Mouse (Mus musculus): ENCODE measurements at regions not wholly inside any gene's neighbourhood (a gene's known extent, or its start where the extent isn't known, plus 50 kb on each side); places are given as distances from the start of the nearest gene placed in this dataset.

DNA sequence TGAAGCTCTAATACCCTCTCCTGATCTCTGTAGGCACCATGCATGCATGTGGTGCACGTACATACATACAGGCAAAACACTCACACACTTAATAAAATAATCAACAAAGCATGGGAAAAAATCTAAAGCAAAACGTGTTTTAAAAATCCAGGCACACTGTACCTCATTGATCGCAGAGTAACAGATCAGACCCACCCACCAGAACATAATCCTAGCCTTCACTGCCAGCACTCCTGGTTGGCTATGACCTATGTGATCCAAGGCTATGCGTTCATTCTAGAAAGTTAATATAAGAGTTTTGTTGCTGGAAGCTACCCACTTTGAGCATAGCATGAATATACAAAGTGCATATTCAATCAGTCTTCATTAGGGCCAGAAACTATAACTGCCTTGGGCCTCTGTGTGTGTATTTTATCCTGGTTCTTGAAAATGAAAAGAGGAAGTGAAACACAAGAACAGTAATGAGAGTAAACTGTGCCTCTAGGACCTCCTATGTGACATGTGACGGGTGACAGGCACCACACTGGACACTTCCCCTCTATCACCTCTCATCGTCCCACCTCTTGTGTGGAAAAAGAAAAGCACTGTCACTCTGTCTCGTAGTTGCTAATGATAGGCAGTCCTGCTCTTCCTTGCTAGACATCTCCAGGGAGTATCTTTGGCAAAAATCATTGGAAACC is 297.9 kb downstream of the Ipo11 start:
- TF ChIP-seq EP300 (IDR thresholded peaks at IDR 0.05; ENCODE audit: low read length) = peak; percentile 92
- TF ChIP-seq MAZ (IDR thresholded peaks at IDR 0.05; ENCODE audit: low read depth, low read length) = no peak
- no peak for TF ChIP-seq CTCF (conservative IDR thresholded peaks at IDR 0.05 in 1 of 2, IDR thresholded peaks at IDR 0.05 in 1 of 2; ENCODE audit: low read depth in 2 of 2, low read length in 2 of 2)
- no peak for TF ChIP-seq POLR2A (IDR thresholded peaks at IDR 0.05; ENCODE audit: low read depth, low read length)
- no peak for TF ChIP-seq SIN3A (IDR thresholded peaks at IDR 0.05; ENCODE audit: low read length)
- no peak for TF ChIP-seq MXI1 (IDR thresholded peaks at IDR 0.05; ENCODE audit: low read depth, low read length)
- TF ChIP-seq NELFE (IDR thresholded peaks at IDR 0.05; ENCODE audit: low read depth, low read length) = no peak
- TF ChIP-seq ETS1 (conservative IDR thresholded peaks at IDR 0.05; ENCODE audit: low read depth, low read length) = peak; percentile 74
- peak; percentile 51 for TF ChIP-seq USF2 (conservative IDR thresholded peaks at IDR 0.05; ENCODE audit: low read depth, low read length)
- TF ChIP-seq JUND (conservative IDR thresholded peaks at IDR 0.05; ENCODE audit: low read depth, low read length) = no peak
- TF ChIP-seq HCFC1 (IDR thresholded peaks at IDR 0.05; ENCODE audit: low read depth, low read length) = no peak
- no peak for TF ChIP-seq TCF12 (IDR thresholded peaks at IDR 0.05; ENCODE audit: low read depth, low read length)

All from CH12.LX (cell line).